Mouse (Mus musculus): ENCODE measurements around the gene Slc27a4. TPM values are rescaled to one million over a fixed set of nuclear protein-coding genes. Genes with fewer than 3 reads are reported as not detected.
A peak's percentile ranks its signal among the peaks of the same experiment; 100 is the strongest.

Slc27a4 gene
- total RNA-seq, 2 experiments from 2014 or later = 88.9 to 94.0 TPM

GRCm38 (mm10) chr2:29855585-29856210 is 53.3 kb downstream of the Slc27a4 start:
- DNase-seq (ENCODE audit: low spot score in 2 of 2) = no peak

- DNase-seq (ENCODE audit: low spot score in 2 of 2) = no peak
These were observed 54.2 kb downstream of the Slc27a4 start for GRCm38 (mm10) chr2:29856451-29857260.

GRCm38 (mm10) chr2:29857341-29857740 is 54.9 kb downstream of the Slc27a4 start:
- DNase-seq (ENCODE audit: low spot score in 2 of 2) = no peak

- no peak for DNase-seq (ENCODE audit: low spot score in 2 of 2)
These were observed 55.5 kb downstream of the Slc27a4 start for GRCm38 (mm10) chr2:29857967-29858366.

- peak; percentile 75 to 81 for DNase-seq (ENCODE audit: low spot score in 2 of 2)
These were observed 56.5 kb downstream of the Slc27a4 start for GRCm38 (mm10) chr2:29858748-29859473.

- no peak for DNase-seq (ENCODE audit: low spot score in 2 of 2)
These were observed 62.7 kb downstream of the Slc27a4 start for GRCm38 (mm10) chr2:29865125-29865524.

Small RNAs within 50 kb of the gene (microRNA-seq; reads per million reads assigned to microRNA genes)
- gene Mir219a-2 = 0 to 0.39 reads per million in 2 experiments
- 0 reads per million in 2 experiments for gene Mir219b

Other genes with a start within 250 kb of the Slc27a4 start
- 100 to 1,000 TPM; 119 to 123 TPM for gene Rapgef1, start 182.9 kb upstream of the Slc27a4 start, total RNA-seq (2021)
- gene Gm13420, start 50.9 kb upstream of the Slc27a4 start, total RNA-seq (2021) = 1 to 10 TPM; 1.4 to 2.2 TPM
- not detected for gene Gm13547, start 43.3 kb upstream of the Slc27a4 start, total RNA-seq (2021)
- gene Coq4, start 15.1 kb upstream of the Slc27a4 start, total RNA-seq (2021) = 10 to 100 TPM; 32.4 to 35.9 TPM
- 10 to 100 TPM; 47.7 to 59.7 TPM for gene Trub2, start 14.1 kb upstream of the Slc27a4 start, total RNA-seq (2021)
- gene Urm1, start 17.4 kb downstream of the Slc27a4 start, total RNA-seq (2021) = 10 to 100 TPM; 42.4 to 55.0 TPM
- gene Cercam, start 66.5 kb downstream of the Slc27a4 start, total RNA-seq (2021) = 10 to 100 TPM; 11.9 to 15.0 TPM
- gene Odf2, start 86.6 kb downstream of the Slc27a4 start, total RNA-seq (2021) = 100 to 1,000 TPM; 105 to 119 TPM
- gene Gle1, start 132.8 kb downstream of the Slc27a4 start, total RNA-seq (2021) = 10 to 100 TPM; 43.4 to 45.0 TPM
- gene Sptan1, start 162.9 kb downstream of the Slc27a4 start, total RNA-seq (2021) = 1,000 to 10,000 TPM in 1 of 2 experiments, 100 to 1,000 TPM in 1; 939 to 1,018 TPM
- 10 to 100 TPM; 42.2 to 46.3 TPM for gene Wdr34, start 246.2 kb downstream of the Slc27a4 start, total RNA-seq (2021)